Mouse (Mus musculus) cerebellum, adult 2 months (tissue): Measurements from ENCODE around the gene Rps29. TPM values are rescaled to one million over a fixed set of nuclear protein-coding genes. Genes with fewer than 3 reads are reported as not detected.
A peak's percentile ranks its signal among the peaks of the same experiment; 100 is the strongest.

Experiments used
- DNase-seq, 2 experiments: peaks; one replicate each; pipeline ENCODE4 v3.0.0; 2021
- H3K27ac ChIP-seq: fragments of 200-500 bp; 2 replicates; pipeline ENCODE4 v1.5.1; 2012; ENCODE audit warnings: low read length, control low read depth, inconsistent platforms; ENCODE audit not compliant: insufficient read depth
- H3K27me3 ChIP-seq: fragments of 200-500 bp; 2 replicates; pipeline ENCODE4 v1.6.1; 2012; ENCODE audit warnings: inconsistent platforms, mild to moderate bottlenecking, low read length, moderate library complexity; ENCODE audit not compliant: control insufficient read depth, insufficient read depth
- H3K4me1 ChIP-seq: fragments of 200-500 bp; 2 replicates; pipeline ENCODE4 v1.6.1; 2011; ENCODE audit warnings: low read length; ENCODE audit not compliant: control insufficient read depth, insufficient read depth
- H3K4me3 ChIP-seq: fragments of 200-500 bp; replicated peaks from 2 replicates; pipeline ENCODE3; 2011; ENCODE audit warnings: mild to moderate bottlenecking, low read depth, low read length, control low read depth; ENCODE audit not compliant: insufficient read depth
- CTCF ChIP-seq: fragments of 200-500 bp; IDR thresholded peaks from 2 replicates; pipeline ENCODE4 v1.5.1; 2011; ENCODE audit warnings: low read depth, mild to moderate bottlenecking, control low read depth, low read length, moderate library complexity, borderline replicate concordance; ENCODE audit not compliant: insufficient read depth
- POLR2A ChIP-seq: fragments of 200-500 bp; IDR thresholded peaks from 2 replicates; pipeline ENCODE4 v1.6.1; 2011; ENCODE audit warnings: low read length, control low read depth, borderline replicate concordance; ENCODE audit not compliant: insufficient read depth
- WGBS: fragments of 180-500 bp; shearing (Covaris S2); methylation state at CpG from one replicate; pipeline ENCODE4 v1.1.7; 2018; 5-methylcytosine and 5-hydroxymethylcytosine counted together
- polyA plus RNA-seq: library from polyadenylated mRNA; depleted of rRNA; stranded (reverse); fragments of >200 nt; gene quantifications from 2 replicates; pipeline ENCODE4 v1.2.3, GENCODE M21; 2012

Rps29 gene
- polyA plus RNA-seq, 1 experiment: 1,063 TPM

DNA sequence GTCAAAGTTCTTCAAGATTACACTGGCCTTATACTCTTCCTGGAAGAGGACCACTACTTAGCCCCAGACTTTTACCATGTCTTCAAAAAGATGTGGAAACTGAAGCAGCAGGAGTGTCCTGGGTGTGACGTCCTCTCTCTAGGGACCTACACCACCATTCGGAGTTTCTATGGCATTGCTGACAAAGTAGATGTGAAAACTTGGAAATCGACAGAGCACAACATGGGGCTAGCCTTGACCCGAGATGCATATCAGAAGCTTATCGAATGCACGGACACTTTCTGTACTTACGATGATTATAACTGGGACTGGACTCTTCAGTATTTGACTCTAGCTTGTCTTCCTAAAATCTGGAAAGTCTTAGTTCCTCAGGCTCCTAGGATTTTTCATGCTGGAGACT is 26.4 kb upstream of the Rps29 start:
- DNase-seq: no peak
- peak overlapping the region; percentile 81 for H3K4me3 ChIP-seq
- no peak for TF ChIP-seq CTCF
- no peak for TF ChIP-seq POLR2A
- peaks cover 6% of the 10 kb centered on the region; the same call in 1 of the 2 replicates for H3K4me1 ChIP-seq
- WGBS: 44% methylated on average over 7 of the region's 7 CpGs
- H3K27me3 ChIP-seq: no peaks in the 10 kb centered on the region
- H3K27ac ChIP-seq: no peak overlapping the region

DNA sequence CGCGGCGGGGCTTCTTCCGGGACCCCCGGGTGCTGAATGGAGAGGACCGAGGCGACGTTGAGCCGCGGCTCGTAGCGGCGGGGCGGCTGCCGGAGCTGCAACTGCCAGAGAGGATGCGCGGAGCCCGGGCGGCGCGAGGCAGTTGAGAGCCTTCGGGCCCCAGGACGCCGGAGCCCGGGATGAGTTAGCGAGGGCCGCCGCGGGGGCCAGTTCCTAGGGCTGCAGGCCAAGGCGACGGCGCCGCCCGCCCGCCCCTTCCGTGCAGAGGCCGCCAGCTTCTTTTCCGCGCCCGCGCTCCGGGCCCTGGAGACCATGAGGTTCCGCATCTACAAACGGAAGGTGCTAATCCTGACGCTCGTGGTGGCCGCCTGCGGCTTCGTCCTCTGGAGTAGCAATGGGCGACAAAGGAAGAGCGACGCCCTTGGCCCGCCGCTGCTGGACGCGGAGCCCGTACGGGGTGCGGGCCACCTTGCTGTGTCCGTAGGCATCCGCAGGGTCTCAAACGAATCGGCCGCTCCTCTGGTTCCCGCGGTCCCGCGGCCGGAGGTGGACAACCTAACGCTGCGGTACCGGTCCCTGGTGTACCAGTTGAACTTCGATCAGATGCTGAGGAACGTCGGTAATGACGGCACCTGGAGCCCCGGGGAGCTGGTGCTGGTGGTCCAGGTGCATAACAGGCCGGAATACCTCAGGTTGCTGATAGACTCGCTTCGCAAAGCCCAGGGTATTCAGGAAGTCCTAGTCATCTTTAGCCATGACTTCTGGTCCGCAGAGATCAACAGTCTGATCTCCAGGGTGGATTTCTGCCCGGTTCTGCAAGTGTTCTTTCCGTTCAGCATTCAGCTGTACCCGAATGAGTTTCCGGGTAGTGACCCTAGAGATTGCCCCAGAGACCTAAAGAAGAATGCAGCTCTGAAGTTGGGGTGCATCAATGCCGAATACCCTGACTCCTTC is 25.6 kb upstream of the Rps29 start:
- TF ChIP-seq POLR2A (no peak), CTCF (no peak)
- H3K27ac ChIP-seq: peak overlapping the region; percentile 88
- WGBS: under 1% methylated on average over 86 of the region's 86 CpGs
- peaks cover 6% of the 10 kb centered on the region; the same call in 1 of the 2 replicates for H3K4me1 ChIP-seq
- peak overlapping the region; percentile 81 for H3K4me3 ChIP-seq
- DNase-seq: no peak
- no peaks in the 10 kb centered on the region for H3K27me3 ChIP-seq

DNA sequence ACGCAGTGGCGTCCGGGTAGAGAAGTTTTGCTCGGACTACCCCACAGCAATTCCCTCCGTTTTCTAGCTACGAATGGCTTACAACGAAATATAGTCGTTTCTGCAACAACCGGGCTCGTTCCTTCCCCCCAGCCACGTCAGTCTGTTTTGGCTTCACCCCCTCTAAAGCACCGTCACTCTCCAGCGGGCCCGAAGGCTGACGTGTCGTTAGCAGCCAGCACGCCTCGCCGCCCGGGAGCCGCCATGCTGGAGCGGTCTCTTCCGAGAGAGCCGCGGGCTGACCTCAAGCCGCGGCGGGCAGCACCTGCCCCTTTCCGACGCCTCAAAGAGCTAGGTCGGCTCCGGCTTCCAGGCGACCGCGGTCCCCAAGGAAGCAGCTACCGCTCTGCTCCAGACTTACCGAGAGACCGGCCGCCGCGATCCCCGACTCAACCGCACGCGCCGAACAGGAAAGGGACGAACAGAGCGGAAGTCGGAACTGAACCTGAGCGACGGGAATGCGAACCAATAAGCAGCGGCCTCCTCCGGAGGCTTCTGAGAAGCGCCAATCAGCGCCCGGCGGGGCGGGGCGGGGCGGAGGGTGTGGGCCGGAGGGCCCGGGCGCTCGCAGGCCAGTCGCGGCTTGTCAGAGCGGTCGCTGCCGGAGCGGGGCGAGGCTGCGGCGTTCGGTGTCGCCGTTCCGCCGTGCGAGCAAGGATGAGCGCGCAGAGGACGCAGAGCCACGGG is 24.8 kb upstream of the Rps29 start, which contains the start of the genes Rpl36al and Mgat2:
Gene Rpl36al, minus strand, starts transcription at position 501 of the 726 bp plus-strand sequence.
Gene Mgat2, plus strand, starts transcription at position 575 of the 726 bp plus-strand sequence.
- Histone ChIP-seq H3K4me3 (peak within 1 kb of the TSS; percentile 91), H3K27ac (peak within 1 kb of the TSS; percentile 88), H3K27me3 (no peaks in the 10 kb centered on the region), H3K4me1 (peaks cover 6% of the 10 kb centered on the region; the same call in 1 of the 2 replicates)
- no peak for TF ChIP-seq CTCF
- peak; percentile 93 for TF ChIP-seq POLR2A
- under 1% methylated on average over 84 of the region's 84 CpGs for WGBS
- DNase-seq: peak; percentile 99

DNA sequence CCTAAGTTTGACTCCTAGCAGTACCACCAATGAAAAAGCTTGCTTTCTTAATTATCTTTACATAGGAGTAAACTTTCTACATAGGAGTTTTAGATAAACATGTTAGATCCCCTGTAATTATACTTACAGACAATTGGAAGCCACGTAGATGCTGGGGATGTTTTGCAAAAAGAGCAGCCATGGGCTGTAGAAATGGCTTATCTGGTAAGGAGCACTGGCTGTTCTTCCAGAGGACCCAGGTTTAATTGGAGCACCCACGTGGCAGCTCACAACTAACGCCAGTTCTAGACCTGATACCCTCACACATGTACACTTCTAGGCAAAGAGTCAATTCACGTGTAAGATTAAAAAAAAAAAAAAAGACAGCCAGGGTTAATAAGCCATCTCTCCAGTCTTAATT is 22.8 kb upstream of the Rps29 start:
- no peak for TF ChIP-seq CTCF
- no peak for TF ChIP-seq POLR2A
- 83% methylated on average over 4 of the region's 4 CpGs for WGBS
- no peak for DNase-seq
- Histone ChIP-seq H3K4me3 (no peak overlapping the region), H3K27ac (no peak overlapping the region), H3K4me1 (peaks cover 6% of the 10 kb centered on the region; the same call in 1 of the 2 replicates), H3K27me3 (no peaks in the 10 kb centered on the region)

DNA sequence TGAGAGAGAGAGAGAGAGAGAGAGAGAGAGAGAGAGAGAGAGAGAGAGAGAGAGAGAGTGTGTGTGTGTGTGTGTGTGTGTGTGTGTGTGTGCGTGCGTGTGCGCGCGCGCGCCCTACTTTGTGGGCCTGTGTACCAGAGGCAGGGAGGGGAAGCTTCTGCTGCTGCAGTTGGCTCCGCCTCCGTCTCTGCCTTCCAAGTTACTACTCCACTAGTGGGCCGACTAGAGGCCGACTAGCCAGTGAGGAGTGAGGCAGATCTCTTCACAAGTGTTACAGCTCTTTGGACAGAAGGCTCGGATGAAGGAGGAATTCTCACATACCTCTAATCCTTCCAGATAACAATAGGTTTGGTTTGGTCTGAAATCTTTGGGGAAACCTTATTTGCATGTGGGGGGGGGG is 20.4 kb upstream of the Rps29 start:
- no peak for DNase-seq
- Histone ChIP-seq H3K27ac (no peak overlapping the region), H3K4me1 (no peaks in the 10 kb centered on the region), H3K27me3 (no peaks in the 10 kb centered on the region), H3K4me3 (no peak overlapping the region)
- TF ChIP-seq POLR2A: no peak
- no peak for TF ChIP-seq CTCF
- 75% methylated on average over 12 of the region's 12 CpGs for WGBS

DNA sequence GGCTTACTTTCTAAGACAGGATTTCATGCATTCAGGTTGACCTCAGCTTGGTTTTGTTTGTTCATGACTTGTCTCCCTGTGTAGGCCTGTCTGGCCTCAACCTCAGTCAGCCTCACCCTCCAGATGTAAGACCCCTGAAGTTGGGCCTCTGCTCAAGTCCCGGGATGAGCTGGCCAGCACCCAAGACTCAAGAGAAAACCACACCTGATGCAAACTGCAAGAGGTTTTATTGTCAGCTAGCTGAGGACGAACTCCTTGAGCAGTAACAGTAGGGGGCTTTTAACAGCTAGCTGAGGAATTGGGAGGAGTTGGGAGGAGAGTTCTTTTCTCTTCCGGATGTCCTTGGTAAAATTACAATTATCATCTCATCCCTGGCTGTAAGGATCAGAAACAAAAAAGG is 18.5 kb upstream of the Rps29 start:
- TF ChIP-seq POLR2A (no peak), CTCF (no peak)
- Histone ChIP-seq H3K4me3 (no peak overlapping the region), H3K27ac (no peak overlapping the region), H3K27me3 (no peaks in the 10 kb centered on the region), H3K4me1 (no peaks in the 10 kb centered on the region)
- 60% methylated on average over 3 of the region's 3 CpGs for WGBS
- no peak for DNase-seq

DNA sequence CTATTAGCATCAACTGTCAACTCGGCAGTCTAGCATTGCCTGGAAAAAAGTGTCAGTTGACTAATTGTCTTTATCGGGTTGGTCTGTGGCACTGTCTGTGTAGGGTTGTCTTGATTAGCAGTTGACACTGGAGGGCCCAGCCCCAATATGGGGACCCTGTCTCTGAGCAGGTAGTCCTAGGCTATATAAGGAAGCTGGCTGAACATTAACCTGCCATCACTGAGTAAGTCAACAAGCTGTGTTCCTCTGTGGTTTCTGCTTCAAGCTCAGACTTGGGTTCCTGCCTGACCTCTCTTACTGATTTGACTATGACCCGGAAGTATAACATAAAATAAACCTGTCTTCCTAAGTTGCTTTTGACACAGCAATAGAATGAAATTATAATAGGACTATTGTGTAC is 17.0 kb upstream of the Rps29 start:
- no peak overlapping the region for H3K4me3 ChIP-seq
- TF ChIP-seq CTCF: no peak
- TF ChIP-seq POLR2A: no peak
- 93% methylated on average over 3 of the region's 3 CpGs for WGBS
- H3K4me1 ChIP-seq: no peaks in the 10 kb centered on the region
- no peaks in the 10 kb centered on the region for H3K27me3 ChIP-seq
- no peak overlapping the region for H3K27ac ChIP-seq
- DNase-seq: no peak
